Mouse (Mus musculus): ENCODE results near the gene Pde6d.

Gene Pde6d

GRCm38 (mm10) chr1:86582451-86583096, at the start of gene Pde6d, which contains the start of gene Cops7b:
Pde6d (minus strand) TSS chr1:86582629.
Cops7b (plus strand) TSS chr1:86582904.
- DNase-seq (ENCODE audit: low spot score in 2 of 2): peak; percentile 95

DNA sequence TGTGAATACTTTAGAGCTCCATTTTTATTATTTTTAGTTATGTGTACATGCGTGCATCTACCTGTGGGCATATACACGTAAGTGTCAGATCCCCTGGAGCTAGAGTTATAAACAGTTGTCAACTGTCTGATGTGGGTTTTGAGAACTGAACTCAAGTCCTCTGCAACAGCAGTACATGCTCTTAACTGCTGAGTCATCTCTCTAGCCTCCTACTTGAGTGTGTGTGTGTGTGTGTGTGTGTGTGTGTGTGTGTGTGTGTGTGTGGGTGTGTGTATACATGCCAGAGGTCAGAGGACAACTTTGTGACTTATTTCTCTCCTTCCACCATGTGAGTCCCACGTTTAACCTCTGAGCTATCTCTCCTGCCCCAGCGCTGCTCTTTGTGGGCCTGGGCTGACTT, 48.1 kb upstream of the Pde6d start:
- no peak for DNase-seq (ENCODE audit: low spot score in 2 of 2)

GRCm38 (mm10) chr1:86629936-86630335, 47.5 kb upstream of the Pde6d start:
- no peak for DNase-seq (ENCODE audit: low spot score in 2 of 2)

DNA sequence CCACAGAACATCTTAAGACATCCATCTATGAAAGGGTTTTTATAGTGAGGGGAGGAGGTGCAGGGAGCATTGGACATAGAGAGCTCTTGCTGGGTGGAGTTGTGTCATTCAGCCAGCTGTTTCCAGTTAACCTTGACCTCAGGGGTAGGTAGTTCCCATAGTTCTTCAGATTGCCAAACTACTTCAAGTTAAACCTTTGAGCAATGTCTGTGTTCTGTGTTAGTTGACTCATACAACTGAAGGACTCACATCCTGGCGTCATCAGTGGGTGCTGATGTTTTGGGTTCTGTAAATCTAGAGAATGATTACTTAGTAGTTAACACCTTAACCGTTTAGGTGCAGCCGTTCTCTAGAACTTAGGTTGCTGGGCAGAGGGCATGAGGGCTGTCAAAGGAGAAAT, 45.8 kb upstream of the Pde6d start:
- DNase-seq (ENCODE audit: low spot score in 2 of 2): no peak

DNA sequence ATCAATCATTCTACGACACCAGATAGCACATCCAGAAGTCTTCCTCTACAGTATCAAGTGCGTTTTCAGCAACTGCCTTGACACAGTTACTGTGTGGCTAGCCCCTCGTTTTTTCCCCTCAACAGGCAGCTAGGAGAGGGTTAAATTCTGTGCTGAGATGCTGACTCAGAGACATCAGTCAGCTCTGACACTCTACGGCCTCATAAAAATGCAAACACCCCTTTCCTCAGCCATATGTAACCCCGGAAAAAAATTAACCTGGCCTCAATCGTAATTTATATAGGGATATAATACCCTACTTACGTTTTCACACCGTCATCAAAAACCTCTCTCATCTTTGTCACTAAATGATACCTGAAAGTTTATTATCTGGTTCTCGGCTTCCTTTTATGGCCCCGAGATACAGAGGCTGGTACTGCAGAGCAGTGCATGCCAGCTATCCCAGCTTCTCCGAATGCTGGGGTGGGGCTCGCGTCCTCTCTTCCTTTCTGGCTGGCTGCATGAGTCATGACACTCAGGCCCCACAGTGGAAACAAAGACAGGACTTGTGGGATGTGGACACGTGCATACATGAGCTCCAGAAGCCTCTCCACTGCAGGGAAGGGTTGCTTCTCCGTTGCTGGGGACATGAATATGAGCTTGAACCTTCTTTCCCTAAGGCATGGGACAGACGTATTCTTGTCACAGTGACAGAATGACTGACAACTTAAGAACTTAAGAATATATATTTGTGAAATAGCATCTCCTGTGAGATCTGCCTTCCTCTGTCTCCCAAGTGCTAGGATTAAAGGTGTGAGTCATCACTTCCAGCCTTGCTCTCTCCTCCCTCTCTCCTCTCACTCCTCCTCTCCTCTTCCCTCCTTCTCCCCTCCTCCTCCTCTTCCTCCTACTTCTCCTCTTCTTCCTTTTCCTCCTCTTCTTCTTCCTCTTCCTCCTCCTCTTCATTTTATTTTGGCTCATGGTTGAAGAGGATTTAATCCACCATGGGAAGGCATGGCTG, 40.9 kb upstream of the Pde6d start:
- no peak for DNase-seq (ENCODE audit: low spot score in 2 of 2)

GRCm38 (mm10) chr1:86622296-86622695, 39.9 kb upstream of the Pde6d start:
- DNase-seq (ENCODE audit: low spot score in 2 of 2): no peak

DNA sequence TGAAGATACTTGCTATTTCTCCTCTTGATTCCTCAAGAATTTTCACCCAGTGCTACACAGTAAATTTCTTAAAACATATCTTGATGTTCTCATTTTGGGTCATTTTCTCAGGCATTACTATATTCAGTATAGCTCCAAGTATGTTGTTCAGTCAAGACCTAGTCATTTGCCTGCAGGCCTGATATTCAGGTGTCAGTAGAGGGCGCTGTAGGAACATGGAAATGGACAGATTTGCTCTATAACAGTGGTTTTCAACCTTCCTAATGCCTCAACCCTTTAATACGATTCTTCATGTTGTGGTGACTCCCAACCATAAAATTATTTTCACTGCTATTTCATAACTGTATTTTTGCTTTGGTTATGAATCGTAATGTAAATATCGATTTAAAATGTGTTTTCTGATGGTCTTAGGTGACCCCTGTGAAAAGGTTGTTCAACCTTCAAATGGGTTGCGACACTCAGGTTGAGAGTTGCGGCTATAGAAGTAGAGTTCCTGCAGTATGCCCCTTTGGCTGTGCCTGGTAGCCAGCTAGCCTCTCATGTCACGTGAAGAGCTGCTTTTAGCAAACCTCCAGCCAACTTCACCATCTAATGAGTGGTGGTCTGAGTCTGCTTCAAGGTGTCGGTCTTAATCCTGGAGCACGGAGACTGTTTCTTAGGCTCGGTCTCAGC, 36.2 kb upstream of the Pde6d start:
- DNase-seq (ENCODE audit: low spot score in 2 of 2): peak; percentile 35 to 46

DNA sequence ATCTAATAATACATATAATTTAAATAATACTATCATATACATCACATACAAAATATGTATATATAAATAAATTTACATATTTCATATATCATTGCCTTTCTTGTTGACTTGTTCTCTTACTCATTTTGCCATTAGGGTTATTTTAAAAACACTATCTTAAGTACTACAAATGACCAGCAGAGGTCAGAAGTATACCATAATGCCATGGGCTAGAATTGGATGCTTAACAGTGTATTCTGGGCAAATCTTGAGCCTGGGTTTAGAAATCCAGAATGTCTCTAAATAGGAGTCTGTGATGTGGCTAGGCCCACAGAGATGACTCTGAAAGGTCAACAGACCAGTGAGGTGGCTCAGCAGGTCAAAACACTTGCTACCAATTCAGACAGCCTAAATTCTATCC, 31.8 kb upstream of the Pde6d start:
- no peak for DNase-seq (ENCODE audit: low spot score in 2 of 2)

GRCm38 (mm10) chr1:86612081-86612480, 29.7 kb upstream of the Pde6d start:
- DNase-seq (ENCODE audit: low spot score in 2 of 2): no peak

DNA sequence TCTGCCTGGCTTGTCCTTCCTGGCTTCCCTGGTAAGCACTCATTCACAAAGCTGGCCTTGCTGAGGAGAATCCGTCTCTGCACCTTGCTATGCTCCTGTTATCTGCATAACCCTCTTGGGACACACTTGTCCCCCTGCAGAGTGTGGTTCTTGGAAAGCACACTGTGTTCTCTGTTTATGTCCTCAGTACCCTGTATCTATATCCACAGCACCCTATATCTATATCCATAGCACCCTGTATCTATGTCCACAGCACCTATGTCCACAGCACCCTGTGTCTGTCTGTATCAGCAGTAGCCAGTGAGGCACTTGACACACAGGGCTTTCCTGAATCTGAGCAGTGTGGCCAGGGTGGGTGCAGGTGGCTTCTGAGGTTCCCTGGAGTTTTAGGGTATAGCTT, 28.5 kb upstream of the Pde6d start:
- no peak for DNase-seq (ENCODE audit: low spot score in 2 of 2)

GRCm38 (mm10) chr1:86600117-86600516, 17.7 kb upstream of the Pde6d start:
- DNase-seq (ENCODE audit: low spot score in 2 of 2): no peak

DNA sequence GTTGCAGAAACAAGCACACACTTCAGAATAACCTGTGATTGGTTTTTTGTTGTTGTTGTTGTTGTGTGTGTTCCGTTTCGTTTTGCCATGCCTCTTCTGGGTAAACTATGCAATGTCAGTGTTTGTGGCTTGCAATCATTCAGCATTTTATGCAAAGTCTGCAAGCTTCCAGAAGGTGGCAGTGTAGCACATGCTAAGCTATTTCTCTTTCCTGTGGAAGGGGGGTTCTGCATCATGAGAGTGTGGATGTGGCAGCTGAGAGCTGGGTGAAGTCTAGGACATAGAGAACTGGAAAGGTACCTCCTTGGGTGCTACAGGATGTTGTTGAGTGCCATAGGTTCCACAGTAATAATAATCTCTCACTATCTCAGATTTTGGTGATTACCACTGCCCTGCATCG, 16.1 kb upstream of the Pde6d start:
- DNase-seq (ENCODE audit: low spot score in 2 of 2): no peak

DNA sequence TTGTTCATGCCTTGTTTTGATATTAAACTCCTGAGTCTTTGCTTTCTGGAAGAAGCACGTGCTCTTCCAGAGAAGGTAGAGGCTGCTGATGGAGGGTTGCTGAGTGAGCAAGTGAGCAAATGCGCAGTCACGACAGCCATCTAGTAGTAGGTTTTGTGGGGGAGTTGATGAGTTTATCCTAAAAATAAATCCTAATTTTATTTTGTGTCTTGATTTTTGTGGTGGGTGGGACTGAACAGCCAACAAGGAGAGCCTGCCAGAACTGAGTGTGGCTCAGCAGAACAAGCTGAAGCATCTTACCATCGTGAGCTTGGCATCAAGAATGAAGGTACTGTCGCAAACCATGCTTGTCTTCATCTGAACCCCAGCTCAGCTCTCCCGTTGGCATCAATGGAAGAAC, 14.1 kb upstream of the Pde6d start:
- no peak for DNase-seq (ENCODE audit: low spot score in 2 of 2)

GRCm38 (mm10) chr1:86595315-86595714, 12.9 kb upstream of the Pde6d start:
- no peak for DNase-seq (ENCODE audit: low spot score in 2 of 2)

GRCm38 (mm10) chr1:86594539-86594938, 12.1 kb upstream of the Pde6d start:
- no peak for DNase-seq (ENCODE audit: low spot score in 2 of 2)

- DNase-seq (ENCODE audit: low spot score in 2 of 2): peak; percentile 66 to 79
These were observed 4.6 kb upstream of the Pde6d start for GRCm38 (mm10) chr1:86586992-86587391.

GRCm38 (mm10) chr1:86583709-86584108, 1.3 kb upstream of the Pde6d start:
- no peak for DNase-seq (ENCODE audit: low spot score in 2 of 2)

DNA sequence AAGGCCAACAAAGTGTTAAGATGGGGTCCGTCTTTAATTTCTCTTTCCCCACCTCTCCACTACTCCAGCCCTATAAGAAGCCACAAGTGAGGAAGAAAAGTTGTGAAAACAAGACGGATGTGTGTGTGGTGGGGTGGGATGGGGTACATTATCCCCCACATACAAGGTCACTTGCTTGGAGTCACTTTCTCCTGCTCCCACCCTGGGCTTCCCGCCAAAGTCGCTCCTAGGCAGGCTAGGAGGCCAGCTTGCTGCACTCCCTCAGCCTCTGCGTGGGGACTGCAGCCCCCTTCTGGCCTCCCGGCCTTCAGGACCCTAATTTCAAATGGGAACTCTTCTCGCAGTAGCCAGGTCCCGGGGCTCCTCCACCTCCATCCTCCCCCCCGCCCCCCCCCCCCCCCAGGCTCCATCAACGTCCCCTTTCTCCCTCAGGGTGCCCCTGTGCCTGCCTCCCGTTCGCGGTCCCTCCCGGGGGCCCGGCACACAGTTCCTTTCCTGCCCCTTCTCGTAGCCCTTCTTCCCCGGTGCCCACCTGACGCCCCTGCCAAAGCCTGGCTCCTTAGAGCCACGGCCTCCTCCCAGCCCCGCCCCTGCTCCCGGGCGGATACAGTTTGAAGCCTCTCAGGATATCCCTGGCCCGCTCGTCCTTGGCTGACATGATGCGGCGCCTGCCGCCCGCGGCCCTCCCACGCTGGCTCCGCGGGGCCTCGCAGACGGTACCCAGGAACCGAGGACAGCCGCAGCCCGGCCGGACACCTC, 558 bp downstream of the Pde6d start:
- no peak for DNase-seq (ENCODE audit: low spot score in 2 of 2)

GRCm38 (mm10) chr1:86580426-86580825, 2.0 kb downstream of the Pde6d start:
- DNase-seq (ENCODE audit: low spot score in 2 of 2): no peak

GRCm38 (mm10) chr1:86571941-86572340, 10.5 kb downstream of the Pde6d start:
- DNase-seq (ENCODE audit: low spot score in 2 of 2): no peak

DNA sequence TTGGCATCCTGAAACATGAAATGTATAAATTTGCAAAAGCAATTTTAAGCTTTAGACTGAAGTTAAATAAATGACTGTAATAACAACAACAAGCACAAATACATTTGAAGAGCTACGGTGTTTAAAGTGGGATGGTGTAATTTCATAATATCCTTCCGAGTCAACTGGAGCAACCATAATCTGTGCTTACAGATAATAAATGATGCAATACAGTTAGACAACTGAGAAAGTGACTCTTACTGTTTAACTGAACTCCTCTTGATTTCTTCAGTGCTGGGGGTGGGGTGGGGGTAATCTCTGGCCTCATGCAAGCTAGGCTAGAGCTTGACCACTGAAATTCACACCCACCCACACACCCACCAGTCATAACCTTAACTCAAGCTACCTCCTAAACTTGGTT, 11.0 kb downstream of the Pde6d start:
- no peak for DNase-seq (ENCODE audit: low spot score in 2 of 2)
